Mouse (Mus musculus) liver, postnatal 0 days (tissue): Measurements from ENCODE around the gene Gm20388. TPM values are rescaled to one million over a fixed set of nuclear protein-coding genes. Genes with fewer than 3 reads are reported as not detected.

Experiments
- ATAC-seq: fragments of 200-750 bp; cut with Nextera tagmentation; 2 replicates; pipeline ENCODE4 v1.8.0; 2017; ENCODE audit warnings: mild to moderate bottlenecking, moderate library complexity
- DNase-seq: peaks from one replicate; pipeline ENCODE4 v3.0.0-alpha.2; 2016
- H3K27ac ChIP-seq: fragments of 300-500 bp; sonication (generic); 2 replicates; pipeline ENCODE4 v1.5.1; 2014; ENCODE audit warnings: antibody characterized with exemption, moderate library complexity, mild to moderate bottlenecking, low read depth
- H3K27me3 ChIP-seq: fragments of 300-500 bp; sonication (generic); 2 replicates; pipeline ENCODE4 v1.6.1; 2014; ENCODE audit warnings: low read length, control low read depth, mixed read lengths; ENCODE audit not compliant: insufficient read depth
- H3K36me3 ChIP-seq: fragments of 300-500 bp; sonication (generic); replicated peaks from 2 replicates; pipeline ENCODE4 v1.6.1; 2014; ENCODE audit warnings: mild to moderate bottlenecking, control low read depth, low read length, moderate library complexity, mixed read lengths; ENCODE audit not compliant: insufficient read depth
- H3K4me1 ChIP-seq: fragments of 300-500 bp; sonication (generic); 2 replicates; pipeline ENCODE4 v1.6.1; 2014; ENCODE audit warnings: antibody characterized with exemption, mild to moderate bottlenecking, control low read depth; ENCODE audit not compliant: insufficient read depth
- H3K4me2 ChIP-seq: fragments of 300-500 bp; sonication (generic); 2 replicates; pipeline ENCODE4 v1.6.1; 2014; ENCODE audit warnings: low read depth, mild to moderate bottlenecking, low read length, moderate library complexity, mixed read lengths
- H3K4me3 ChIP-seq: fragments of 300-500 bp; sonication (generic); 2 replicates; pipeline ENCODE4 v1.5.1; 2014; ENCODE audit warnings: low read depth, low read length
- H3K9ac ChIP-seq: fragments of 300-500 bp; sonication (generic); replicated peaks from 2 replicates; pipeline ENCODE4 v1.6.1; 2014; ENCODE audit warnings: mild to moderate bottlenecking, moderate library complexity
- H3K9me3 ChIP-seq: fragments of 300-500 bp; sonication (generic); 2 replicates; pipeline ENCODE4 v1.6.1; 2016; ENCODE audit warnings: mild to moderate bottlenecking, control low read depth, low read length, mixed read lengths
- CTCF ChIP-seq: sonication (generic); IDR thresholded peaks from 2 replicates; pipeline ENCODE4 v1.5.1; 2016; ENCODE audit warnings: antibody characterized with exemption, low read depth
- EP300 ChIP-seq: IDR thresholded peaks from 2 replicates; pipeline ENCODE4 v1.6.1; 2016; ENCODE audit warnings: antibody characterized with exemption, low read depth, mild to moderate bottlenecking
- WGBS: fragments of 180-500 bp; shearing (Covaris S2); extraction: QIAGEN DNeasy Blood & Tissue Kit; methylation state at CpG from one replicate; pipeline ENCODE4 v1.1.7; 2014; ENCODE audit not compliant: insufficient replicate concordance; 5-methylcytosine and 5-hydroxymethylcytosine counted together
- polyA plus RNA-seq: library from polyadenylated mRNA; unstranded; fragments of >200 nt; fragmentation: Nextera tagmentation; extraction: Ambion mirVana; gene quantifications from 2 replicates; pipeline ENCODE4 v1.2.1, GENCODE M21; 2015

The Gm20388 gene
- polyA plus RNA-seq, 1 experiment from 2014 or later, result not detected

DNA sequence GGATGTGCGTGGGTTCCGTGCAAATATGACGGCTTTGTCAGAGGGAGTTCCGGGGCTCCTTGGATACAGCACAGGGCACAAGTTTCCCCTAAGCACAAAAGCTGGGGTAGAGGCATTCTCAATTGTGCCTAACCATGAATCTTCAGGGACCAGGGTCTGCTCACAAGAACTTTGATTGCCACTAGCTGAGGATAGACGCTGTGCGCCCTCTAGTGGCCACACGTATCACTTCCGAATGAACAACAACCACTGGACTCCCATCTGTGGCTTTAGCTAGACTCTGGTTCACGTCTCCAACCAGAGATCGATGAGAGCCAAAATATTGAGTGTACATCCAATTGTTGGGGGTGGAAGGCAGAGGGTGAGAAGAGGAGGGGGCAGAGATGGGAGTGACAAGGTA lies 2015.0 kb downstream of the Gm20388 start:
- TF ChIP-seq CTCF, result peak; percentile 98
- TF ChIP-seq EP300, result no peak
- H3K4me1 ChIP-seq, result no peaks in the 10 kb centered on the region
- 30% methylated on average over 10 of the region's 10 CpGs for WGBS
- no peak overlapping the region for H3K4me2 ChIP-seq
- no peak overlapping the region for H3K4me3 ChIP-seq
- H3K9me3 ChIP-seq, result no peaks in the 10 kb centered on the region
- DNase-seq (peak; percentile 85), ATAC-seq (peak; percentile 47; the same call in 1 of the 2 replicates)
- H3K27me3 ChIP-seq, result no peaks in the 10 kb centered on the region
- H3K36me3 ChIP-seq, result no peaks in the 10 kb centered on the region
- H3K27ac ChIP-seq, result no peak overlapping the region
- H3K9ac ChIP-seq, result no peak overlapping the region

DNA sequence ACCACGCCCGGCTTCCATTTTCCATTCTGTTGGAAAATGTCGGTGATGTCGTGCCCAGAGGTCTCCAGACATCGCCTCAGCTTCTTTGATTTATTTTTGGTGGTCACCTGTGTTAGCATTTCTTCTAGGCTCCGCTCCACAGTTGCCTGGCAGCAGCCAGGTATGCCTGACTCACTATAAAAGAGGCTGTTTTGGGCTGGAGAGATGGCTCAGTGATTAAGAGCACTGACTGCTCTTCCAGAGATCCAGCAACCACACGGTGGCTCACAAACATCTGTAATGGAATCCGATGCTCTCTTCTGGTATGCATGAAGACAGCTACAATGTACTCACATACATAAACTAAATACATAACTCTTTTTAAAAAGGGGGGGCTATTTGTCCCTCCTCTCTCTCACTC lies 2015.6 kb downstream of the Gm20388 start:
- no peaks in the 10 kb centered on the region for H3K27me3 ChIP-seq
- H3K36me3 ChIP-seq, result no peaks in the 10 kb centered on the region
- no peaks in the 10 kb centered on the region for H3K4me1 ChIP-seq
- no peak overlapping the region for H3K4me3 ChIP-seq
- no peak overlapping the region for H3K9ac ChIP-seq
- H3K27ac ChIP-seq, result no peak overlapping the region
- no peak overlapping the region for H3K4me2 ChIP-seq
- TF ChIP-seq EP300 (no peak), CTCF (no peak)
- ATAC-seq (no peak), DNase-seq (no peak)
- 63% methylated on average over 8 of the region's 8 CpGs for WGBS
- no peaks in the 10 kb centered on the region for H3K9me3 ChIP-seq

DNA sequence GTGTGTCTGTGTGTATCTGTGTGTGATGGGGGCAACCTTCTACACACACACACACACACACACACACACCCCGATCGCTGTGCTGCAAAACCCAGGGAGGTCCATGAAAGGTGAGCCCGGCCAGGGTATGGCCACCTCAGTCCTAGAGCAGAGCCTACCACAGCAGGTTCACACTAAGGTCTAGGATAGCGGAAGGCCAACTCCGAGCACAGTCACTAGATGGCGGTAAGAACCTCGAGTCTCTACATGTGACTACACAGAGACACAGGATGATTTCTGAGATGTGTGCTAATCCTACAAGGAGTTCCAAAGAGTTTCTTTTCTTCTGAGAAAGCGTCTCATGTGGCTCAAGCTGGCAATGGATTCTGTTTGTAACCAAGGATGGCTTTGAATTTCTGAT lies 2016.7 kb downstream of the Gm20388 start:
- DNase-seq (peak; percentile 59), ATAC-seq (peak; percentile 53)
- no peak for TF ChIP-seq EP300
- peak; percentile 74 for TF ChIP-seq CTCF
- 35% methylated on average over 8 of the region's 8 CpGs for WGBS
- Histone ChIP-seq H3K27ac (no peak overlapping the region), H3K4me2 (no peak overlapping the region), H3K9me3 (no peaks in the 10 kb centered on the region), H3K4me1 (no peaks in the 10 kb centered on the region), H3K36me3 (no peaks in the 10 kb centered on the region), H3K4me3 (no peak overlapping the region), H3K27me3 (no peaks in the 10 kb centered on the region), H3K9ac (no peak overlapping the region)

DNA sequence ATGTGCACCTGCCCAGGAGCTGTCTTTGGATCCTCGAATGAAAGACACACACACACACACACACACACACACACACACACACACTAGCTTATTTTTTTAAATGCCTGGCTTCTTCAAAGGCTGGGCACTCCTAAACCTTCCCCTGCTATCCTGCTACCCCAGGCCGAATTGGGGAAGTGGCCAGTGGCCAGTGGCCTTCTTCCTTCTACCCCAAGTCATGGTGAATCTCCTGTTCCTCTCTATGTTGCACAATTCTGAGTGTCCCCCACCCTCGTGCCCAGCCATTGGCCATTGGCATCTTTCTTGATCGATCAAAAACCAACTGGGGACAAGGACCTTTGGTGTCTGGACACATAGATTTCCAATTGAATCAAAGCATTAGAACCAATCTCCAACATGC lies 2019.4 kb downstream of the Gm20388 start:
- 61% methylated on average over 4 of the region's 4 CpGs for WGBS

DNA sequence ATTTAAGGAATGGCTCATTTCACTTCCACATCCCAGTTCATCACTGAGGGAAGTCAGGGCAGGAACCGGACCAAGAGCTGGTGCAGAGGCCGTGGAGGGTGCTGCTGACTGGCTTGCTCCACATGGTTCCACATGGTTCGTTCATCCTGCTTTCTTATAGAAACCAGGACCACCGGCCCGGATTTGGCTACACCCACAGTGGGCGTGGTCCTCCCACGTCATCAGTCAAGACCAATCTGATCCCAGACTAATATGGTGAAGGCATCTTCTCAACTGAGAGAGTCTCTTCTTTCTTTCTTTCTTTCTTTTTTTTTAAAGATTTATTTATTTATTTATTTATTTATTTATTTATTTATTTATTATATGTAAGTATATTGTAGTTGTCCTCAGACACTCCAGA lies 2020.9 kb downstream of the Gm20388 start:
- DNase-seq, result no peak
- no peaks in the 10 kb centered on the region for H3K9me3 ChIP-seq
- no peak for TF ChIP-seq CTCF
- no peak for TF ChIP-seq EP300
- no peaks in the 10 kb centered on the region; the same call in 1 of the 2 replicates for H3K36me3 ChIP-seq
- WGBS, result 78% methylated on average over 7 of the region's 7 CpGs
- no peak overlapping the region for H3K4me3 ChIP-seq
- no peaks in the 10 kb centered on the region for H3K27me3 ChIP-seq
- no peak for ATAC-seq
- H3K4me1 ChIP-seq, result no peaks in the 10 kb centered on the region
- no peak overlapping the region for H3K9ac ChIP-seq
- no peak overlapping the region for H3K27ac ChIP-seq
- no peak overlapping the region for H3K4me2 ChIP-seq

More for the DNA sequence above, 2019.4 kb downstream of the Gm20388 start:
- ATAC-seq (no peak), DNase-seq (no peak)
- no peaks in the 10 kb centered on the region for H3K4me1 ChIP-seq
- no peak overlapping the region for H3K9ac ChIP-seq
- no peaks in the 10 kb centered on the region; the same call in 1 of the 2 replicates for H3K36me3 ChIP-seq
- TF ChIP-seq EP300, result no peak
- H3K27ac ChIP-seq, result no peak overlapping the region
- H3K9me3 ChIP-seq, result no peaks in the 10 kb centered on the region
- no peak overlapping the region for H3K4me2 ChIP-seq
- H3K27me3 ChIP-seq, result no peaks in the 10 kb centered on the region
- no peak overlapping the region for H3K4me3 ChIP-seq

DNA sequence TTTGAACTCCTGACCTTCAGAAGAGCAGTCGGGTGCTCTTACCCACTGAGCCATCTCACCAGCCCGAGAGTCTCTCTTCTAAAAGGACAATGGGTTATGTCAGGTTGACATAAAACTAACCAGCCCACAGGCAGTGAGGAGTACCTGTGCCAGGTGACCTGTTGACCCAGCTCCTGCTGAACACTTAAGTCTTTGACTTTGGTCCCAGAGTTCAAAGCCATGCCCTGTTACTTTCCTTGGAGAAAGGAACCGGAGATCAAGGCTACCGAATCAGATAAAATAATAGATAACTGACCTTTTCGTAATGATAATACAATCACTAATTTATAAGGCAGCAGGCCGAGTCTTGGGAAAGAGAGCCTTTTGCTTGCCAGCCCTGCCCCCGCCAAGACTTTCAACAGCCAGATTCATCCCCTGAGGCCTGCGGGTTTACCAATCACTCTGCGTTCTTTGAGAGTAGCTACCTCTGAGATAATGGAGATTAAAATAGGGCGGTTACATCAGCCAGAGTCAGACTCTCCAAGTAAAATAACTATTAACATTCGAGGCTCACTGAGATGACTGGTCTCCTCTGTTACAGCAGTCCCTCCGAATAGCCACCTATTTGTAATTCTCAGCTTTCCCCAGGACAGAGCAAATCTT lies 2021.5 kb downstream of the Gm20388 start:
- H3K36me3 ChIP-seq, result no peaks in the 10 kb centered on the region; the same call in 1 of the 2 replicates
- WGBS, result 73% methylated on average over 12 of the region's 12 CpGs
- H3K4me1 ChIP-seq, result no peaks in the 10 kb centered on the region
- no peak for ATAC-seq
- H3K27ac ChIP-seq, result no peak overlapping the region
- no peaks in the 10 kb centered on the region for H3K27me3 ChIP-seq
- DNase-seq, result no peak
- H3K4me3 ChIP-seq, result no peak overlapping the region
- TF ChIP-seq CTCF (no peak), EP300 (no peak)
- H3K9me3 ChIP-seq, result no peaks in the 10 kb centered on the region
- H3K9ac ChIP-seq, result no peak overlapping the region
- no peak overlapping the region for H3K4me2 ChIP-seq
